Mouse (Mus musculus) embryonic facial prominence, embryonic 14.5 days (tissue): ENCODE results near the gene Nrxn3. TPM values are rescaled to one million over a fixed set of nuclear protein-coding genes. Genes with fewer than 3 reads are reported as not detected.

Source experiments
- ATAC-seq: fragments of 200-750 bp; cut with Nextera tagmentation; 2 replicates; pipeline ENCODE4 v1.8.0; 2017; ENCODE audit warnings: low read depth, moderate number of reproducible peaks, moderate TSS enrichment
- DNase-seq: peaks from one replicate; pipeline ENCODE4 v3.0.0-alpha.2; 2015; ENCODE audit warnings: low spot score
- H3K27ac ChIP-seq: fragments of 300-500 bp; sonication (generic); replicated peaks from 2 replicates; pipeline ENCODE4 v1.5.1; 2014; ENCODE audit warnings: low read depth, mild to moderate bottlenecking, low read length, moderate library complexity
- H3K27me3 ChIP-seq: fragments of 300-500 bp; sonication (generic); replicated peaks from 2 replicates; pipeline ENCODE4 v1.6.1; 2014; ENCODE audit warnings: low read length; ENCODE audit not compliant: control insufficient read depth, insufficient read depth
- H3K36me3 ChIP-seq: fragments of 300-500 bp; sonication (generic); 2 replicates; pipeline ENCODE4 v1.6.1; 2014; ENCODE audit warnings: low read length, mixed read lengths; ENCODE audit not compliant: control insufficient read depth, insufficient read depth
- H3K4me1 ChIP-seq: fragments of 300-500 bp; sonication (generic); 2 replicates; pipeline ENCODE4 v1.6.1; 2014; ENCODE audit warnings: antibody characterized with exemption, low read length; ENCODE audit not compliant: control insufficient read depth, insufficient read depth
- H3K4me2 ChIP-seq: fragments of 300-500 bp; sonication (generic); 2 replicates; pipeline ENCODE4 v1.6.1; 2014; ENCODE audit warnings: low read depth, mild to moderate bottlenecking, low read length, moderate library complexity, mixed read lengths
- H3K4me3 ChIP-seq: fragments of 300-500 bp; sonication (generic); 2 replicates; pipeline ENCODE4 v1.5.1; 2014; ENCODE audit warnings: low read depth, mild to moderate bottlenecking, low read length
- H3K9ac ChIP-seq: fragments of 300-500 bp; sonication (generic); 2 replicates; pipeline ENCODE4 v1.6.1; 2014; ENCODE audit warnings: low read depth, mild to moderate bottlenecking, low read length, moderate library complexity, mixed read lengths
- H3K9me3 ChIP-seq: fragments of 300-500 bp; sonication (generic); 2 replicates; pipeline ENCODE4 v1.6.1; 2016; ENCODE audit warnings: low read length; ENCODE audit not compliant: control insufficient read depth
- WGBS: fragments of 180-500 bp; shearing (Covaris S2); extraction: QIAGEN DNeasy Blood & Tissue Kit; methylation state at CpG from one replicate; pipeline ENCODE4 v1.1.7; 2014; 5-methylcytosine and 5-hydroxymethylcytosine counted together
- polyA plus RNA-seq: library from polyadenylated mRNA; unstranded; fragments of >200 nt; fragmentation: Nextera tagmentation; extraction: Ambion mirVana; gene quantifications from 2 replicates; pipeline ENCODE4 v1.2.1, GENCODE M21; 2014

Gene Nrxn3
- polyA plus RNA-seq, 1 experiment from 2014 or later = 2.6 TPM

DNA sequence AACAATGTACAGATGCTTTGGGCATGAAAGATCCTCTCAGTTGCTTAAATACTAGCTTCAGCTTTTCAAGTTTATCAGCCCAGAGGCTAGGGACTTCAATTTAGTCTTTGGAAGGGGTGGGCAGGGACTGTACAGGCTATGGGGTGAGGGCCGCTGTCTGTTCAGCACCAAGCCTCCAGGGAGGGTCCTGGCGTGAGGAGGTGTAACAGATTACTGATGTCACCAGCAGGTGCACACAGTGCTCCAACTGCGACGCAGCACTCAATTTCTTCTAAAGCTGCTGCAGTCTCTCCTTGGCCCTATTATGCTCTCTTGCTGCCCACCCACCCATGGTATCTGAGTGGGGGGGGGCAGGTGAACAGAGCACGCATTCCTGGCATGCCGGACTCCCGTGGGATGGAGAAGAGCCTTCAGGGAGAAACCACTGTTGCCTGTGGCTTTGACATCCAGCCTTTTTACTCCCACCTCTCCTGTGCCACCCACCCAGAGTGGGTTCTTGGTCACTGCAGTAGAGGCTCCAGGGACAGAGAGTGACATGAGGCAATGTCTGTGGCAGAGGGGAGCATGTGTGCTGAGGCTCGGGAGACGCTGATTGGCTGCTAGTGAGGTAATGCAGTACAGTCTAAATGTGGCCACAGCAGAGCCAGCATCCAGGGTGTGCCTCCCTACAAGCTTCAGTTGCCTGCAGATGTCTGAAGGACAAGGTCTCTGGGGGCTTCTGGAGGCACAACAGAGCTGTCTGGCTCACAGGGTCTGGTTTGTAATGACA lies 406.6 kb downstream of the Nrxn3 start:
- ATAC-seq (peak; percentile 50; the same call in 1 of the 2 replicates), DNase-seq (no peak)
- WGBS = 56% methylated on average over 9 of the region's 9 CpGs
- Histone ChIP-seq H3K4me3 (no peak overlapping the region), H3K9ac (no peak overlapping the region), H3K27me3 (no peaks in the 10 kb centered on the region), H3K4me1 (no peaks in the 10 kb centered on the region), H3K27ac (no peak overlapping the region), H3K36me3 (no peaks in the 10 kb centered on the region), H3K4me2 (no peak overlapping the region), H3K9me3 (no peaks in the 10 kb centered on the region)

DNA sequence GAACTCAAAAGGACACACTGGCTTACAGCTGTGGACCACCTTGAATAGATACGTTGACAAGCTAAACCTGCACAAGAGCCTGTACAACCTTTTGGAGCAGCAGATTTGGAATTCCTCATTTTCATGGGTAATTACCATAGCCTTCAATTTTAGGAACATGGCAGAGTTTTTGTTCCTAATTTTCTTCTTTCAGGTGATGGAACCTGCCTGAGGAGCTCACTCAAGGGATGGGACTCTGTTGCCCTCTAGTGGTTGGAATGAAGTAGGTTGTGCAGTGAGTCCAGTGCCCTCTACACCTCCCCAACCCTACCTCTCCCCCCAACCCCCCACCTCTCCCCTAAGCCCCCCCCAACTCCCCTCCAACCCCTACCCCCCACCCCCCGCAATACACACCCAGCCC lies 411.7 kb downstream of the Nrxn3 start:
- H3K4me2 ChIP-seq = no peak overlapping the region
- H3K4me3 ChIP-seq = no peak overlapping the region
- H3K27me3 ChIP-seq = no peaks in the 10 kb centered on the region
- DNase-seq (peak; percentile 7), ATAC-seq (no peak)
- H3K27ac ChIP-seq = no peak overlapping the region
- H3K9ac ChIP-seq = no peak overlapping the region
- H3K9me3 ChIP-seq = no peaks in the 10 kb centered on the region
- H3K4me1 ChIP-seq = no peaks in the 10 kb centered on the region
- WGBS = 59% methylated on average over 2 of the region's 2 CpGs
- H3K36me3 ChIP-seq = no peaks in the 10 kb centered on the region

DNA sequence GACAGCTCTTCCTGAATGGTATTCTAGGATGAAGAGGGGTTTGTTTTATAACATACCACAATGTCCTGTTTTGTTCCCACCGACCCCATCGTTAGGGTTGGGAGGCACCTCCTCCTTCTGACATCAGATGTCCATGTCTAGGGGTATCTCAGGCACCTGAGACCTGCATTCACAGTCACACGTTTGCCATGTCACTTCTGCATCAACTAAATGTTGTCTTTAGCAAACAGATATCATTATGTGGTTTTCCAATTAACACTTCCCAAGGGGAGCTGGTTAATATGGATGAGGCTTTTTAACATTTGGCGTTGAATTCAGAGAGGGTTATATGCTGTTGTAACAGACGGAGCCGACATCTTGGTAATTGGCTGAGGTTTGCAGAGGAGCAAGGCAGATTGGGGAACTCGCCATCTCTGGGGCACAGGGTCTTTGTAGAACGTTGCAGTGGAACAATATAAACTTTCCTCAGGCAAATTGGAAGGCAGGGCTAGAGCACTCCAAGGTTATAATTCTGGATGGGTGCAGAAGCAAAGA lies 412.2 kb downstream of the Nrxn3 start:
- 75% methylated on average over 8 of the region's 8 CpGs for WGBS
- Histone ChIP-seq H3K4me2 (no peak overlapping the region), H3K4me1 (no peaks in the 10 kb centered on the region), H3K36me3 (no peaks in the 10 kb centered on the region), H3K27me3 (no peaks in the 10 kb centered on the region), H3K4me3 (no peak overlapping the region), H3K9ac (no peak overlapping the region), H3K9me3 (no peaks in the 10 kb centered on the region), H3K27ac (no peak overlapping the region)
- no peak for ATAC-seq
- no peak for DNase-seq

DNA sequence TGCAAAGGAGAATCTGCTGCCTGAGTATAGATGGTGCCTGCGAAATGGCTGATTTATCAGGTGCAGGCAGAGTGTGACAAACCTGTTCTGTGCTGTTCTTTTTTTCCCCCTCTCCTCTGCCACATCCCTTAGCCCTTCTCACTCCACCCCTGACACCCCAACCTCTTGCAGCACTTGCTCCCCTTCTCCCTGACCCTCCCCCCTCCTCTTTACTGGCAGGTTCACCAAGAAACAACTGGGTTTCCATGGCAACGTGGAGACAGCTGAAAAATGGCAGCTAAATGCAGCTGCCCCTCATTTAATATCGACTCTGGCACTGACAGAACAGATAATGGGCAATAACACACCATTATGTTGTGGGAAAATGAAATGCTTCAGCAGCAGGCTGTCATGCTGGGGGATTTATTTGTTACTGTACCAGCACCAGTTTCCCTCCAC lies 426.3 kb downstream of the Nrxn3 start:
- Histone ChIP-seq H3K4me2 (no peak overlapping the region), H3K27me3 (no peaks in the 10 kb centered on the region), H3K36me3 (no peaks in the 10 kb centered on the region), H3K4me3 (no peak overlapping the region), H3K4me1 (no peaks in the 10 kb centered on the region), H3K9ac (no peak overlapping the region), H3K9me3 (no peaks in the 10 kb centered on the region), H3K27ac (no peak overlapping the region)
- DNase-seq = peak; percentile 17
- ATAC-seq = no peak
- WGBS = 36% methylated on average over 3 of the region's 3 CpGs

DNA sequence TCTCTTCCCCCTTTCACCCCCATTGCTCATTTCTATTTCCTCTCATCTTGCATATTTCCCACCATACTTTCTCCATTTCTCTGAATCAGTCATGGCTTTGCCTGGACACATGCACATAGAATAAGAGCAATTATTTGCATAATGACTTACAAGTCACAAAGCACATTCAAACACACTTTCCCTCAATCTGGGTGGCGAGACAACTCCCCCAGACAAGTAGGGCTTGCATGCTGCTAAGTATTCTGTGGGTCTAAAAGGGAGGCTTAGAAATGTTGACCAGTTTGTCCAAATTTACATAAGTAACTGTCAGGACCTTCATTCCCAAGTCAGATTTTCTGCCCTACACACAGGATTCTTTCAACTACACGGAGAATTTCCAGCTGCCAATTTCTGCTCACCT lies 426.8 kb downstream of the Nrxn3 start:
- DNase-seq = no peak
- no peak for ATAC-seq

DNA sequence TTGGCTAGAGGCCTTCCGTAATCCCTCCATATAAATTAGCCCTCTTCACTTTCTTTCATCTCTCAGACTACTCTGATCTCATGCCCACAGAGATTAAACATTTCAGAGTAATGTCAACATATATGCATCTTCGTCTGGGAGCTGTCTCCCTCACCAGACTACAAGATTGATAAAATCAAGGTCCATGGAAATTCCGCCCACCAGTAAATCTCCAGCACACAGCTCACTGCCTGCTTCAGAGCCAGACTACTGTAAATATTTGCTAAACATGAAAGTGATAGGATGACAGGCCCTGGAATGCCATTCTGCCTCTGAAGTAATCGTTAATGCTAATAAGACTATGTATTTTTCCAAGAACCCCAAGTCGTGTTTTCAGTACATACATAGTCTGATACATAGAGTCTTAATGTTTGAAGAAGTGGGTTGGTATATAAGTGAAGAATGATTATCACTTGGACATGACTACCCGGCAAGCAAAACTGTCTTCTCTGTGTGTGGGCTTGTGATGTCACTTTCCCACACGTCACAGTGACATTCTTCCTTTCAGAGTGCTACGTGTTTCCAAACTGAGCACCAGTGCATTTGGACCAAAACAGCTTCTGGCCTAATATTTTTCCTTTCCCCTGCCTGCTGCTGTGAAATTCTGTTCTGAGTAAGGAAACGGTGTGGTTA lies 433.5 kb downstream of the Nrxn3 start:
- H3K27ac ChIP-seq = no peak overlapping the region

More for the DNA sequence above, 426.8 kb downstream of the Nrxn3 start:
- WGBS = 59% methylated on average over 2 of the region's 2 CpGs
- Histone ChIP-seq H3K4me1 (no peaks in the 10 kb centered on the region), H3K27me3 (no peaks in the 10 kb centered on the region), H3K4me3 (no peak overlapping the region), H3K9ac (no peak overlapping the region), H3K4me2 (no peak overlapping the region), H3K36me3 (no peaks in the 10 kb centered on the region), H3K9me3 (no peaks in the 10 kb centered on the region), H3K27ac (no peak overlapping the region)

GRCm38 (mm10) chr12:89159353-89159752 lies 436.7 kb downstream of the Nrxn3 start:
- Histone ChIP-seq H3K4me3 (no peak overlapping the region), H3K27me3 (no peaks in the 10 kb centered on the region), H3K27ac (no peak overlapping the region), H3K4me1 (no peaks in the 10 kb centered on the region), H3K4me2 (no peak overlapping the region), H3K9ac (no peak overlapping the region), H3K36me3 (no peaks in the 10 kb centered on the region), H3K9me3 (no peaks in the 10 kb centered on the region)
- DNase-seq (no peak), ATAC-seq (no peak)
- 55% methylated on average over 8 of the region's 8 CpGs for WGBS

More for the DNA sequence above, 433.5 kb downstream of the Nrxn3 start:
- no peaks in the 10 kb centered on the region for H3K27me3 ChIP-seq
- H3K4me1 ChIP-seq = no peaks in the 10 kb centered on the region
- DNase-seq (peak; percentile 15), ATAC-seq (no peak)
- no peak overlapping the region for H3K4me2 ChIP-seq
- no peak overlapping the region for H3K9ac ChIP-seq
- WGBS = 62% methylated on average over 9 of the region's 9 CpGs
- no peak overlapping the region for H3K4me3 ChIP-seq
- H3K9me3 ChIP-seq = no peaks in the 10 kb centered on the region
- no peaks in the 10 kb centered on the region for H3K36me3 ChIP-seq

- Histone ChIP-seq H3K36me3 (no peaks in the 10 kb centered on the region), H3K4me2 (no peak overlapping the region), H3K9ac (no peak overlapping the region), H3K27ac (no peak overlapping the region), H3K4me1 (no peaks in the 10 kb centered on the region), H3K9me3 (no peaks in the 10 kb centered on the region), H3K27me3 (no peaks in the 10 kb centered on the region), H3K4me3 (no peak overlapping the region)
- ATAC-seq (no peak), DNase-seq (no peak)
- WGBS = 42% methylated on average over 12 of the region's 12 CpGs
Observed at GRCm38 (mm10) chr12:89174306-89175159, 451.9 kb downstream of the Nrxn3 start.
